Mouse (Mus musculus) G1E (cell line): Measurements from ENCODE around the gene Phlpp1. TPM values are rescaled to one million over a fixed set of nuclear protein-coding genes. Genes with fewer than 3 reads are reported as not detected.

Experiments used
- ATAC-seq: 2 replicates; pipeline ENCODE4 v1.8.0; 2016; ENCODE audit warnings: mild to moderate bottlenecking; ENCODE audit not compliant: insufficient number of reproducible peaks, poor library complexity, low FRiP score, severe bottlenecking; ENCODE audit errors: extremely low read depth
- DNase-seq: peaks from one replicate; pipeline ENCODE4 v3.0.0; 2012; ENCODE audit warnings: low spot score
- H3K27me3 ChIP-seq: 2 replicates; pipeline ENCODE4 v1.6.1; 2012; ENCODE audit warnings: mild to moderate bottlenecking, low read length, inconsistent platforms; ENCODE audit not compliant: insufficient read depth
- H3K36me3 ChIP-seq: replicated peaks from 2 replicates; pipeline ENCODE3; 2012; ENCODE audit warnings: mild to moderate bottlenecking, inconsistent platforms
- H3K4me1 ChIP-seq: 2 replicates; pipeline ENCODE4 v1.6.1; 2012; ENCODE audit warnings: low read depth, low read length, inconsistent platforms, mixed read lengths; ENCODE audit not compliant: insufficient read depth
- H3K4me3 ChIP-seq: 2 replicates; pipeline ENCODE4 v1.5.1; 2012; ENCODE audit warnings: low read depth, mild to moderate bottlenecking, inconsistent platforms, low read length, moderate library complexity, mixed read lengths
- H3K9me3 ChIP-seq: replicated peaks from 2 replicates; pipeline ENCODE4 v1.6.1; 2012; ENCODE audit warnings: inconsistent platforms
- CTCF ChIP-seq: IDR thresholded peaks from 2 replicates; pipeline ENCODE4 v1.5.1; 2012; ENCODE audit warnings: low read depth, low read length, inconsistent platforms, mixed read lengths
- GATA1 ChIP-seq: IDR thresholded peaks from 2 replicates; pipeline ENCODE4 v1.6.1; 2012; ENCODE audit warnings: borderline replicate concordance, low read length, inconsistent platforms, mixed read lengths
- GATA2 ChIP-seq: IDR thresholded peaks from 2 replicates; pipeline ENCODE4 v1.6.1; 2012; ENCODE audit warnings: low read depth, low read length, inconsistent platforms, borderline replicate concordance
- POLR2AphosphoS5 ChIP-seq: IDR thresholded peaks from 2 replicates; pipeline ENCODE4 v1.6.1; 2012; ENCODE audit warnings: low read depth, low read length, inconsistent platforms; ENCODE audit not compliant: insufficient replicate concordance
- TAL1 ChIP-seq: conservative IDR thresholded peaks from 2 replicates; pipeline ENCODE4 v1.6.1; 2012; ENCODE audit warnings: low read depth, low read length, inconsistent platforms, mixed read lengths
- polyA plus RNA-seq: library from polyadenylated mRNA; stranded (reverse); fragments of >175 nt; gene quantifications from 2 replicates; pipeline ENCODE4 v1.2.3, GENCODE M21; 2012
- total RNA-seq, 2 experiments: library from RNA; stranded (forward) in 1 of 2; stranded (reverse) in 1 of 2; fragments of 200-1000 nt in 1 of 2; fragments of >200 nt in 1 of 2; fragmentation: Nextera tagmentation in 1 of 2; gene quantifications; 2 replicates each; pipeline ENCODE4 v1.2.3; 2014 to 2017

The Phlpp1 gene
- total and polyA plus RNA-seq, 3 experiments: 6.6 to 25.3 (median 9.2) TPM

GRCm38 (mm10) chr1:106273801-106274200 lies 102.2 kb downstream of the Phlpp1 start:
- H3K36me3 ChIP-seq: no peaks in the 10 kb centered on the region
- no peaks in the 10 kb centered on the region for H3K27me3 ChIP-seq
- no peaks in the 10 kb centered on the region for H3K9me3 ChIP-seq
- no peaks in the 10 kb centered on the region for H3K4me1 ChIP-seq
- TF ChIP-seq GATA1 (no peak), TAL1 (no peak), GATA2 (no peak), POLR2AphosphoS5 (no peak), CTCF (no peak)
- DNase-seq: no peak
- ATAC-seq: no peak
- no peak overlapping the region for H3K4me3 ChIP-seq

GRCm38 (mm10) chr1:106274561-106275001 lies 103.0 kb downstream of the Phlpp1 start:
- TF ChIP-seq GATA1 (no peak), CTCF (no peak), POLR2AphosphoS5 (no peak), GATA2 (no peak), TAL1 (no peak)
- DNase-seq (no peak), ATAC-seq (no peak)
- no peaks in the 10 kb centered on the region for H3K4me1 ChIP-seq
- no peaks in the 10 kb centered on the region for H3K9me3 ChIP-seq
- no peak overlapping the region for H3K4me3 ChIP-seq
- no peaks in the 10 kb centered on the region for H3K27me3 ChIP-seq
- H3K36me3 ChIP-seq: no peaks in the 10 kb centered on the region

- ATAC-seq (no peak), DNase-seq (no peak)
- H3K4me1 ChIP-seq: no peaks in the 10 kb centered on the region
- no peak for TF ChIP-seq TAL1
- TF ChIP-seq CTCF: no peak
- no peak for TF ChIP-seq GATA1
- H3K27me3 ChIP-seq: no peaks in the 10 kb centered on the region
- no peak overlapping the region for H3K4me3 ChIP-seq
- H3K36me3 ChIP-seq: no peaks in the 10 kb centered on the region
- H3K9me3 ChIP-seq: no peaks in the 10 kb centered on the region
Observed at GRCm38 (mm10) chr1:106275142-106275541, 103.6 kb downstream of the Phlpp1 start.

- Histone ChIP-seq H3K4me3 (no peak overlapping the region), H3K27me3 (no peaks in the 10 kb centered on the region), H3K36me3 (no peaks in the 10 kb centered on the region), H3K9me3 (no peaks in the 10 kb centered on the region), H3K4me1 (no peaks in the 10 kb centered on the region)
- ATAC-seq: no peak
- no peak for DNase-seq
- no peak for TF ChIP-seq POLR2AphosphoS5
Observed at GRCm38 (mm10) chr1:106275731-106276130, 104.2 kb downstream of the Phlpp1 start.

GRCm38 (mm10) chr1:106276824-106277223 lies 105.3 kb downstream of the Phlpp1 start:
- H3K9me3 ChIP-seq: no peaks in the 10 kb centered on the region
- H3K4me1 ChIP-seq: no peaks in the 10 kb centered on the region
- TF ChIP-seq GATA2 (no peak), TAL1 (no peak), POLR2AphosphoS5 (no peak), GATA1 (no peak), CTCF (no peak)
- DNase-seq: no peak
- H3K27me3 ChIP-seq: no peaks in the 10 kb centered on the region
- peaks cover 5% of the 10 kb centered on the region for H3K36me3 ChIP-seq
- no peak overlapping the region for H3K4me3 ChIP-seq
- ATAC-seq: no peak

- no peaks in the 10 kb centered on the region for H3K4me1 ChIP-seq
- ATAC-seq (no peak), DNase-seq (no peak)
- TF ChIP-seq POLR2AphosphoS5 (no peak), TAL1 (no peak), GATA2 (no peak), GATA1 (no peak), CTCF (no peak)
- peaks cover 5% of the 10 kb centered on the region for H3K36me3 ChIP-seq
- H3K4me3 ChIP-seq: no peak overlapping the region
- H3K9me3 ChIP-seq: no peaks in the 10 kb centered on the region
- H3K27me3 ChIP-seq: no peaks in the 10 kb centered on the region
Observed at GRCm38 (mm10) chr1:106277286-106277685, 105.7 kb downstream of the Phlpp1 start.

GRCm38 (mm10) chr1:106278552-106279060 lies 107.1 kb downstream of the Phlpp1 start:
- no peaks in the 10 kb centered on the region for H3K9me3 ChIP-seq
- no peak for TF ChIP-seq TAL1
- TF ChIP-seq GATA1: no peak
- no peak for TF ChIP-seq POLR2AphosphoS5
- no peak for TF ChIP-seq CTCF
- TF ChIP-seq GATA2: no peak
- no peaks in the 10 kb centered on the region for H3K4me1 ChIP-seq

More at GRCm38 (mm10) chr1:106278552-106279060, 107.1 kb downstream of the Phlpp1 start:
- Histone ChIP-seq H3K4me3 (no peak overlapping the region), H3K36me3 (peaks cover 5% of the 10 kb centered on the region), H3K27me3 (no peaks in the 10 kb centered on the region)
- ATAC-seq: no peak
- no peak for DNase-seq
